Mouse (Mus musculus) layer of hippocampus, adult 8-10 months (tissue): ENCODE measurements around the gene Erv3. TPM values are rescaled to one million over a fixed set of nuclear protein-coding genes. Genes with fewer than 3 reads are reported as not detected.
A peak's percentile ranks its signal among the peaks of the same experiment; 100 is the strongest.

Experiments used
- DNase-seq, 2 experiments: peaks; one replicate each; pipeline ENCODE4 v3.0.0; 2022; ENCODE audit warnings: low spot score in 2 of 2
- total RNA-seq, 4 experiments: library from RNA; stranded (reverse); gene quantifications; 2 replicates each; pipeline ENCODE4 v1.2.4; 2022

Gene Erv3
- under 1 TPM; 0.12 to 0.36 (median 0.29) TPM for total RNA-seq

DNA sequence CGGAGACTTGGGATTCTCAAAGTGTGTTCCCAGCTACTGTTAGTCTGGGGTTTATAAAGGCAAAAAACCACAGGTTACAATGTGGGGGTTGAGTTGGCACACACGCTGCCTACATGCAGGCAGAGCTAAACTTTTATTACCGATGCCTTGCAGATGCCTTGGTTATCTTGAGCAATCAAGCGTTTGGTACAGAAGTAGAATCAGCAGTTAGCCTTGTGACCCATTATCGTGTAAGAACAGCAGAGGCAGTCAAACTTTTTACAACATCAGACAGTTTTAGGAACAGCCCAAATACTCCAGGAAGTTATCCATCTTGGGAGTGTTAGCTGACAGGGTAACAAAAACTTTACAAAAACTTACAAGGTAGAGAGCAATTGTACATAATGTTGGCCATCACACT, at the start of gene Erv3:
TSS of gene Erv3 (minus strand) at position 27 of the 400 bp plus-strand sequence.
- no peak for DNase-seq

DNA sequence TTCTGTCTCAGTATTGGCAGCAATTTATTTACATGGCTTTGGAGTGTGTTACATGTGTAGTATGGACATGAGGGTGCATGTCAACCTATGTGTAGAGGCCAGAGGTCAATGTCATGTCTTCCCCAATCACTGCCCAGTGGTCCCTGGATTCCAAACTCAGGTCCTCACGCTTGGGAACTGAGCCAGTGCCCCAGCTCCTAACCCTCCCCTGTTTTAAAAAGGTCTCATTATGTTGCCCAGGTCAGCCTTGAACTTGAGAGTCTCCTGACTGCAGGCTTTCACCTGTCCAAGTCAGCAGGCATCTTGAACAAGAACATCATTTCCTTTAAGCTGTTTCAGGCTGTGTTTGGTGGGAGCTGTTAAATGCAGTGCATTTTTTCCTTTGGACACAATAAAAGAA, 49.4 kb upstream of the Erv3 start:
- DNase-seq = no peak

DNA sequence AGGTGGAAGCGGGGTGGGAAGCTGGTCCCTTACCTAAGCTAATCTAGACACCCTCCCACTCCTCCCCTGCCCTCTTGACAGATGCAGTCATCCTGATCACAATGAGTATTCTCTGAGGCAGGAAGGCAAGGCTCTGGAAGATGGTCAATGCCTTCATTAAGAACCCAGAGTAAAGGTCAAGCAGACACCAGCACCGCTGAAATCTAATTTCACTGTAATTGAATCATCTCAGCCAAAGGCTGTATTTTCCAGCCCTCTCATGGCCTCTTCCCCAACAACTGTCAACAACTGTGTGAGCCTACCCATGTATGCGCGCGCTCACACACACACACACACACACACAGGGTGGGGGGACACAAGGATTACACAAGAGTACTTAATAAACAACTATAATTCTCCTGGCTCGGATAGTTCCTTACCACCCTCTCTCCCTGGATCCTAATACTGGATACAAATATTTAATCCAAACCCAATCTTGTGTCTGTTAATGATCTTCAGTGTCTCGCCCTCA, 48.9 kb upstream of the Erv3 start:
- DNase-seq = no peak

DNA sequence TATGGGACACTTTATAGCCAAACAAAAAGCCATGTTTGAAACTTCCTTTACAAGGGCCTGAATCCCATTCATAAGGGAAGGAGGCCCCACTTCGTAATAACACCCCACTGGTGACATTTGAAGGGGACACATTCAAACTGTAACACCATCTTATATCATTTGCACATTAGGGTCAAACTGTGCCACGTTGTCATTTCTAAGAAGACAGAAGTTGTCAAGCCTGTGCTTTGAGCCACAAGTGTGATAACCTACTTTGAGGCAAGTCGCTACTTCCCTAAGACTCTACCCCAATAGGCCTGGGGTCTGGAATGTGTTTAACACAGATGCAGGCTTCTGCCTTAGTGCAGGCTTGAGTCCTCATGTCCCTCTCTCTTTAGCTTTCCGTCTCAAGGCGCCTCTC, 47.8 kb upstream of the Erv3 start:
- no peak for DNase-seq

DNA sequence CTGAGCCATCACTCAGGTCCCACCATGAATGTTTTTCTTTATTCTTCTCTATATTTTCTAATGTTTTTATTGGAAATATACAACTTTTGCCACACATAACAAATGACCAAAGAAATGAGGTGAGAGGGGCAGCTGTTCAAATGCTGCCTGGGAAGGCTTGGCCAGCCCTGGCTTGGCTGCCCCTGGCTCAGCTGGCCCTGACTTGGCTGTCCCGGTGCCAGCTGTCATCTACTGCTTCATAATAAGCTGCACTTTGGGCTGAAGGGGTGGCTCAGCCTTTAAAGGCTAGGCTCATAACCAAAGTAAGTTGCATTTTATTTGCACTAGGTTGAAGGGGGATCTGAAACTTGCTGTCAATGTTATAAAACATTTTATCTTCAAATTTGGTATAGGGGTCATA, 47.3 kb upstream of the Erv3 start:
- DNase-seq = no peak

DNA sequence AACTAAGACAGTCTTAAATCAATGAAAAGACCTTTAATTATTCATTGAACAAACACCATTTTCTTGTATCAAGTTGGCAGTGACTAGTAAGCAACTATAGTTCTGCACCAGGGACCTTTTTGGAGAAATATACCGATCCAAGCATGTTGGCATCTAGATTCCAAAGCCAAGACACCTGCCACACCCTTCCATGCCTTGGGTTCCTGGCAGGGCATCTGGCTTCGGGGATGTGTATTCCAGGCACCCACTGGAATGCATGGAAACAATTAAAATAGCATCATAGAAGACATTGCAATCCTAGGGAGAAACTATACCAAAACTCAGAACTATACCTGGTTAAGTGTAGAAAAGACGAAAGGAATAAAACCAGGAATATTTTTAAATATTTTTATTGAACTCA, 46.7 kb upstream of the Erv3 start:
- no peak for DNase-seq

DNA sequence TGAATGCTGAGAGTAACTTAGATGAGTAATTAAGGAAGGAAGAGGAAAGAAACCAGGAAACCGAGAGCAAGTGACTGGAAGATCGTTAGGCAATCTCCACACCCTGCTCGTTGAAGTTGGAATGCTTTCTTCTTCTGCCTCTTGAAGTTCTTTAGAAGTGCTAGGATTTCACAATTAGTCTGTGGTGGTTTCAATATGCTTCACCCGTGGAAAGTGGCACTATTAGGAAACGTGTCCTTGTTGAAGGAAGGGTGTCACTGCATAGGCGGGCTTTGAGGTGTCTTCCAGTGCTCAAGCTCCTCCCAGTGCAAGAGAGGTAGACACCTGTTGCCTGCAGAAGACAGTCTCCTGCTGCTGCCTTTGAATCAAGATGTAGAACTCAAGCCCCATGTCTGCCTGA, 46.2 kb upstream of the Erv3 start:
- no peak for DNase-seq

DNA sequence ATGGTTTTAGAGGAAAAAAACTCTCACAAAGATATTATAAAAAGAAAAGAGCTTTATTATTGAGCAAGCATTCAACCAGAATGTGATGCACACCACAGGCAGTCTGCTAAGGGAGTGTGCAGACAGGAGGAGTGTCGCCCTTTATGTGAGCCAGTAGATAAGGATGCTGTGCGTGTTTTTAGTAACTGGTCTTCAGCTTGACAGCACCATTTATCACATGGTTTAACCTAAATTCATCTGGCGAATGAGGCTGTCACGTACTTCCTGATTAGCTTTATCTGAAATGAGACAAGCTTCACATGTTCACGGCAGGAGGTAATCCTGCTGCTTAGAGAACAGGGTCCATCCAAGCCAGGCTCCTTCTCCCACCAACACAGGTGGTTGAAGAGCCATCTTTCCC, 45.5 kb upstream of the Erv3 start:
- no peak for DNase-seq

DNA sequence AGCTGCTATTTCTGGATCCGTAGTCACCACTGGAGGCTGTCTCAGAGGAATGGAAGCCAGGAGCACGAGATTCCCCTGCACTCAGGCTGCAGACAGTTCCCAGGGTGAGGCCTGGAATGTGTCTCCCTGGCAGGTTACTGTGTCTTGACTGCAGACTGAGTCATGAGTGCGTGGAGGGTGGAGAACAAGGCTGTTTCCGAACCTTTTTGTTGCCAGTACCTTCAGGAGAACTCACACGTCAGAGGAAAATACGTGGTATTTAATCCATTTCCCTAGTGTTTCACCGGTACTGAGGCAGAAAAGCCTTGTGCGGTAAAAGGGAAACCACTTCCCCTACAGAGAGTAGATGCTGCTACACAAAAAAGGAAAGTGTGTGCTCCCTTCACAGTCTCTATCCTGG, 43.3 kb upstream of the Erv3 start:
- DNase-seq = no peak

DNA sequence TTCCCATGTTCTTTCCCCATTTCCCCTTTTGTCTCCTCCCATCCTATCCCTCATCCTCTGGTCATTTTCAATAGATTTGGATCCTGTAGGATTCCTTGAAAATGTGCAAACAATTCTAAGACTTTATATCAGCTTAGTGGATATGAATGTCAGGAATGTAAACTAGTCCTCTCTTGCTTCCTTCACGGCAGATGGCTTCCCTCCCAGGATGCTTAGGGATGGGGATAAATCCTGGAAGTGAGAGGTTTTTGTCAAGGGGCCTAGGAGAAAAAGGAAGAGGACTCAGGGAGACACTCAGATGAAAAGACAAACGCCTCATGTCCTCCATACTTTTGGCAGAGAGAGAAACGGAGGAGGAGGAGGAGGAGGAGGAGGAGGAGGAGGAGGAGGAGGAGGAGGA, 42.9 kb upstream of the Erv3 start:
- no peak for DNase-seq

DNA sequence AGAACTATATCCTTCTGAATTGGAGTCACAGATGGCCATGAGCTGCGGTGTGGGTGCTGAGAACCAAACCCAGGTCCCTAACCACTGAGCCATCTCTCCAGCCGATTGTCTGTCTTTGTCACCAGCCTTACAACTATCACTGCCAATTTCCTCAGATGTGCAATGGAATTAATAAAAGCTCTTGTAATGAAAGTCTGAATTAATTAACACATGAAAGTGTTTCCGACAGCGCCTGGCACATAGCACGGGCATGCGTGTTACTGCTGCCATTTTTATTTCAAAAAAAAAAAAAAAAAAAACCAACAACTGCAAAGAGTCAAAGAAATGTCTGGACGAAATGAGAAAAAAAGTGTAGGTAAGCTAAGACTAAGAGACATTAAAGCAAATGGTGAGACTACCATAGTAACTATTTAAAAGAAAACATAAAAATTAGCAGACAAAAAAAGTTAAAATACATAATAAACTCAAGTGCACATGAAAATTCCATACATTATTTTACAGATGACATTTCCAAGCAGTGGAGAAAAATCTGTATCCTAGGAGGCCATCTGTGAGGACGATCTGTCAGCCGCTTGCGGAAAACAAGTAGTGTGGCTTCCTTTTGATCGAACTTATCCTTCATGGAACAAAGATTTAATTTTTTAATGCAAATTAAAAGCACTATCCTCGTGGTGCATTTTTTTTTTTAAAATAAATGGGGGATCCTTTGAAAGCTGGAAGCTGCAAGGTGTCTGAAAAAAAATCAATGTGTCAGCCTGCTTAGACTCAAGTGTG, 38.0 kb upstream of the Erv3 start:
- no peak for DNase-seq

DNA sequence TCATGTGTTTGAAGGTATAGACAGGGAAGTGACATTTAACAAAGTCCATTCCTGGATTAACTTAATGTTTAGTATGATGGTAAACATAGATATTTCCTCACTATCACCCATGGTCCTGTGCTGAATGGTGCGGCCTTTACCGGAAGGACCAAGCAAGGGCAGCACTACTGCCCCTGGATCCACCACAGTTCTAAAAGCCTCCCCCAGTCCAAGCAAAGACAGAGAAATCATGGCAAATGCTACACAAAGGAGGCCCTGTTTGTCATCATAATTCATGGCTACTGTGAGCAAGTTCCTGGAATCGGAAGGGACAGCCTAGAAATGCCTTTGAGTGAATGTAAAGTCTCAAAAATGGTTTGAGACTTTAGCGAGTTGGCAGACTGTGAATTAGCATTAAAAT, 36.5 kb upstream of the Erv3 start:
- no peak for DNase-seq

DNA sequence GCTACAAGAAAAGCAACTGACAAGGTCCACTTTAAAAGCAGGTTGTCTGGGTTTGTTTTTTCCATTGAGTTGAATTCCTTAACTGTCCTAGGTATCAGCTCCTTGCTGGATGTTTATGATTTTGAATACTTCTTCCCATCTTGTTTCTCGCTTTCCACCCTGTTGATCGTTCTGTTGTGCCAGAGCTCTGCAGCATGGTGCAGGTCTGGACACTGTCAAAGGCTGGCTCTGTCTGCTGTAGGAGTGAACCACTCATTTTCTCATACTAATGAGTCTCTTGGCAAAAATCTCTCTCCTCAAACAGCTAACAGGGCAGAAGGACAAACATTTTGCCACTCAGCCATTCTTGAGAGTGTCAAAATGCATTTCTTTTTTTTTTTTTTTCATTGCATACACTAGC, 35.6 kb upstream of the Erv3 start:
- no peak for DNase-seq

DNA sequence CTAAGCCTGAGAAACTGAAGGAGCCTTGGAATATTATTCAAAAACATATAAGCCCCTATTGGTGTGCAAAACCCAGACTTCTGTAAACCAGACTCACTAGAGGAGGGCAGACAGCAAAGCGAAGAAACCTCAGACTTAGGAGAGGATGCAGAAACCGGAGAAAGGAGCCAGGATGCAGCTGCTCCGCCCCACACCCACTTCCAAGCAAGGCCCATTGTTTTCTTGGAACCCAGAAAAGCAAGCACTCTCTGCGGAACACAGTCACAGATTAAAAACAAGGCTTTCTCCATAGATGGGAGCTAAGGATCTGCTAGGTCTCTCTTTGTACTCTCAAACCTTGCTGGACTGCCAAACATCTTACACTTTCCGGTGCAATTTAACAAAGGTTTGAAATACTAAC, 33.0 kb upstream of the Erv3 start:
- no peak for DNase-seq

DNA sequence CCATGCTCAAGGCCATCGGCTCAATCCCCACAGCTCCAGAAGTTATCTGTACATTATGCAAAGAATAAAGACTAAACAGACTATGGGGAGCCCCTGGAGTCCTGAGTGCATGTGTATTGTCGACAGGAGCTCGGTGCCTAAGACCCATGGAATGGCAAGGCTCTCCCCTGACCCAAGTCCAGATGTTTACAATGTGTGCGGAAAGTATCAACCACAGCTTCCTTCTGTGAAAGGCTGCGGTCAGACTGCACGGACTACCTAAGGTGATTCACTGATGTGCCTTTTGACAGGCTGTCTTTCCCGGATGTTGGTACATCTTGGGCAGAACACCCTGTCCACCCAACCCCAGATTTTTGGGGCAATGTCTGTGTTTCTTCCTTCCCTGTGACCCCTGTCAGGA, 28.7 kb upstream of the Erv3 start:
- DNase-seq = no peak

DNA sequence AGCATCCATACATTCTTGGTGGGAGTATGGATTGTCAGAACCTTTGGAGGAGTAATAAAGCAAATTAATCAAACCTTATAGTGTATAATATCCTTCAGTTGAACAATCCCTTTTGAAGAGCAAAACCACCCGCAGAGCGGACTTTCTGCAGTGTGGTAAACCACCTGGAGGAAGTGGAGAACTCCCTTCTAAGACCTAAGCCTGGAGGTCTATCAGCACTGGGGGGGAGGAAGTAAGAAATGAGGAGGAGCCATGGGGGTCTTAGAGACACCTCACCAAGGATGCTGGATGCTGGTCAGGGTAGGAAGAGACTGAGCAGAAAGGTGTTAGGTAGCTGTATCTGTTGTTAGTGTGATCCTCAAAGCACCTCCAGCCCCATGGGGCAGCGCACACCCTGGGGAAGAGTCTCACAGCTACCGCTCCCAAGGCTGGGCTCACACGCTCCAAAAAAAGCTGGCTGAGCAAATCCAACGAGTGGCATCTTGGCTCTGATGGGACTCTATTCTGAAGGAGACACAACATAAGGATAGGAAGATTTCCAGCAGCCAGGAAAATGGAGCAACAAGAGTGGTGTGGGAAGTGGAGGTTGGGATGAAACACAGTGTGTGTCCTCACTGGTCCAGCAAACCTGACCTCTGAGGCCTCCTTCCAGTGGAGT, 27.1 kb upstream of the Erv3 start:
- no peak for DNase-seq

DNA sequence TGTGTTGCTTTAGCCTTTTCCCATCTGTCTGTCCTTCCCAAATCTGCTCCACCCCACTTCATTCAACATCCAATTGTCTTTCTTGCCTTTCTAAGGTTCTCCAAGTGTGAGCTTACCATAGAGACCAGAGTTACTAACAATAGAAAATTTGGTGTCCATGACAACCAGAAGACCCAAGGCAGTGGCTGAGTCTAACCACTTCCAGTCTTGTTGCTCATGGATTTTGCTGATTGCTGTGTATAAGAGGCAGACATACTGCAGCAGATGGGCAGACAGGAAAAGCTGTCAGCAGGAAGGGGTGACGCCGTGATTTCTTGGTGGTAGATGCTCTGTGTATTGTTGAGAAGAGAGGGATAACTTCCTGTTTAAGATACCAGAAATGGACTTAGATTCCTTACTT, 23.6 kb upstream of the Erv3 start:
- DNase-seq = peak; percentile 70 to 73

DNA sequence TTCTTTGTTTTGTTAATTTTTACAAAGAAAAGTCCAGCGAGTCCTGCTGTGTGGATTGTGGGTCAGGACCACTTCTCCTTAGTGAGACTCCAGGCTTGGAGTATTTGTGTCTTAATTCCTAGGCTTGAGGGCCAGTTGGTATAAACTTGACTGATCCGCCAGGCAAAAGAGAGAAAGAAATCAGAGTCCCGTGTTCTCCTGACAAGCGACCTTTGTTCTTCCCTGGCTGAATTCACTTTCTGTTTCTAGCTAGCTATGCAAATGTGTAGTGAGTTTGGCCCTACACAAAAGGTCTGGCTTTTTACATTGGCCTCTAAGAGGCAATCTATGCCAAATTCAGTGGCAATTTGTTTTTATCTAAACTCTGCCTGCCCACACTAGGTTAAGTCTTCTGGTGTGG, 22.2 kb upstream of the Erv3 start:
- DNase-seq = no peak

DNA sequence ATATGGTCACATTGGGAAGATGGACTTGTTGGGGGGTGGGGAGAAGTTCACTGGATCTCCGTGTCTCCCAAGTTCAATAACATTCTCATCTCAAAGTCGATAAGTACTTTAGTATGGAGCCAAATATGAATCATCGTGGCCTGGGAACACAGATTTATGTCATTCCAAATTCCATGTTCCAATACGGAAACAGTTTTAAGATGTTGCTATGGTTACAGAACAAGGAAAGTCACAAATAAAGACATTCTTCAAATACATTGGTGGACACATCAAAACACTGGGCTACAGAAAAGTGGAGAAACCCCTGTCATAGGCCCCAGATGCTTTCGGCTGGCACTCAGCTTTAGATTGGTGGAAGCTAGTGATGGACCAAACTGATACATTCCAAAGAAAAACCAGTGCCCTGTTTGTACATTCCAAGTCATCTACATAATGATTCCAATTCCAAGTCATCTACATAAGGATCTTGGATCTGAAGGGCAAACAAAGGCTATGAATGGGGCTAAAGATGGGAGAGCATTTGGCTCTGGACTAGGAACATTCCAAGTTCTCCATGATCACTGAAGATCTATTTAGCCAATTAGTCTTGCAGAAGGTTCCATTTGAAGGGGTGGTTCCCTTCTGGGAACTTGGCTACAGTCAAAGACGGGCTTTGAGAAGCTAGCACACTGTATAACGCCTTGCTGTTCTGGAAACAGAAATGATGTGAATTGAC, 17.2 kb upstream of the Erv3 start:
- no peak for DNase-seq

DNA sequence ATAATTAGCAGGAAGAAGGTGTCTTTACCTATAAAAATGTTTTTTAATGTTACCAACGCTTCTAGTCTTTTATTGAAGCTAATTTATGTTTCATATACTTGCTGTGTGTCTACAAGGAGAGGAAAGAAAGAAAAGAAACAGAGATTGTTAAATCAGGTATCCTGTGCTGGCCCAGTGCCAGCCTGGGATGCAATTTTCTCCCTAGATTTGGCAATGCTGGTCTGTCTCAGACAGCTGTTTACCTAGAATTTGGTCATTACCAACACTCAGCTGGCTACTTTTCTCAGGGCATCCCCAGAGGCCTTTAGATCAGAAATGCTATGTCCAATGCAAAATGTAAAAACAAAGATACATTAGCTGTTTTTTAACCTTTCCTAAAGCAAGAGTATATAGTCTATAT, 13.8 kb upstream of the Erv3 start:
- no peak for DNase-seq

DNA sequence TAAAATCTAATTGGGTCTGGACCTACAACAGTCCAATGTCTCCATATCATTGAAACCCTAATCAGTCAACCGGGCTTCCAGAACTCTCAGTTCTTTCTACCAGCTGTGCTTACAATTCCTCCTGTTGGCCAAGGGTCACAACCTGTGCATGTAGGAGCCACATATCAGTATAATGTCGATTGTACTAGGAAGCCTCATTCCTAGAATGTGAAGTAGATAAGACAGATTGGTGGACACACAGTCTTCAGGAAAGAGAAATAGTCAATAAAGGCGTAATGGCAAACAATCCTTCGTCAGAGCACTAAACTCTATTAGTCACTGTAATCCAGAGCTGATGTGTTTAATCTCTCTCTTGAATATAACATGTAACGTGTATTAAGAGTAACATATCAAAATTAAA, 9.4 kb upstream of the Erv3 start:
- no peak for DNase-seq

DNA sequence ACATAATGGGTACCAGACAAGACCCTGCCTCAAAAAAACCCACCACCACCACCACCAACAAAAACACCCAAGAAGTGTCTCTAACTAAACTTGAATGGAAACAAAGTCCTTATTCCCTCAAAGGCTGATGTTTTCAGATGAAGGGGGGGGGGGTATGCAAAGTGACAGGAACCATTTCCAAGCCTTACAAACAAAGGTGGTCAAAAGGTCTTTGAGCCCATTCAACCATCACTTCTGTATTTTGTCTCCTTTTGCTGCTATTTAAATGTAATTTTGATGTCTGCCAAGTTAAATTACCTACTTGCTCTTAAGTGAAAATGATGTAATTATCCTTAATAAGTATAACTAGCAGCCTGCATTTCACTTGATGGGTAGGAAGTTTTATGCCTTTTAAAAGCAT, 7.1 kb upstream of the Erv3 start:
- no peak for DNase-seq
